Mouse (Mus musculus) hindbrain, embryonic 11.5 days (tissue): ENCODE measurements around the gene Kcnk6. TPM values are rescaled to one million over a fixed set of nuclear protein-coding genes. Genes with fewer than 3 reads are reported as not detected.

Source experiments
- ATAC-seq: fragments of 200-750 bp; cut with Nextera tagmentation; 2 replicates; pipeline ENCODE4 v1.8.0; 2017; ENCODE audit warnings: mild to moderate bottlenecking, moderate TSS enrichment, moderate library complexity; ENCODE audit not compliant: low FRiP score
- DNase-seq: peaks from one replicate; pipeline ENCODE4 v3.0.0-alpha.2; 2015; ENCODE audit warnings: low spot score
- H3K27ac ChIP-seq: fragments of 300-500 bp; sonication (generic); 2 replicates; pipeline ENCODE4 v1.5.1; 2014; ENCODE audit warnings: mild to moderate bottlenecking, low read depth, low read length
- H3K27me3 ChIP-seq: fragments of 300-500 bp; sonication (generic); 2 replicates; pipeline ENCODE4 v1.6.1; 2014; ENCODE audit warnings: mild to moderate bottlenecking, low read length, moderate library complexity, mixed read lengths; ENCODE audit not compliant: control insufficient read depth, insufficient read depth
- H3K36me3 ChIP-seq: fragments of 300-500 bp; sonication (generic); 2 replicates; pipeline ENCODE4 v1.6.1; 2014; ENCODE audit warnings: mild to moderate bottlenecking, low read length, moderate library complexity, mixed read lengths; ENCODE audit not compliant: control insufficient read depth, insufficient read depth
- H3K4me1 ChIP-seq: fragments of 300-500 bp; sonication (generic); replicated peaks from 2 replicates; pipeline ENCODE4 v1.6.1; 2014; ENCODE audit warnings: low read length, mixed read lengths; ENCODE audit not compliant: control insufficient read depth, insufficient read depth
- H3K4me2 ChIP-seq: fragments of 300-500 bp; sonication (generic); replicated peaks from 2 replicates; pipeline ENCODE4 v1.6.1; 2014; ENCODE audit warnings: mild to moderate bottlenecking, low read depth, low read length
- H3K4me3 ChIP-seq: fragments of 300-500 bp; sonication (generic); 2 replicates; pipeline ENCODE4 v1.5.1; 2014; ENCODE audit warnings: low read depth, low read length
- H3K9ac ChIP-seq: fragments of 300-500 bp; sonication (generic); 2 replicates; pipeline ENCODE4 v1.6.1; 2014; ENCODE audit warnings: low read depth, low read length
- H3K9me3 ChIP-seq: fragments of 300-500 bp; sonication (generic); 2 replicates; pipeline ENCODE4 v1.6.1; 2016; ENCODE audit warnings: low read length; ENCODE audit not compliant: control insufficient read depth
- WGBS: fragments of 180-500 bp; shearing (Covaris S2); extraction: QIAGEN DNeasy Blood & Tissue Kit; methylation state at CpG from one replicate; pipeline ENCODE4 v1.1.7; 2014; 5-methylcytosine and 5-hydroxymethylcytosine counted together
- polyA plus RNA-seq: library from polyadenylated mRNA; unstranded; fragments of >200 nt; fragmentation: Nextera tagmentation; extraction: Ambion mirVana; gene quantifications from 2 replicates; pipeline ENCODE4 v1.2.1, GENCODE M21; 2014

The Kcnk6 gene
- 0.32 TPM in 2 replicates for polyA plus RNA-seq

GRCm38 (mm10) chr7:29232247-29233013, at the start of gene Kcnk6:
Kcnk6 (minus strand) TSS chr7:29232515.
- no peaks in the 10 kb centered on the region for H3K36me3 ChIP-seq
- ATAC-seq (peak; percentile 45; the same call in 1 of the 2 replicates), DNase-seq (peak; percentile 43)
- peak within 1 kb of the TSS; percentile 45 for H3K9ac ChIP-seq
- H3K4me1 ChIP-seq, result no peaks in the 10 kb centered on the region; the same call in 1 of the 2 replicates
- peak within 1 kb of the TSS; percentile 82 for H3K4me2 ChIP-seq
- no peak within 1 kb of the TSS for H3K27ac ChIP-seq
- peak within 1 kb of the TSS; percentile 39 for H3K4me3 ChIP-seq
- WGBS, result 1% methylated on average over 62 of the region's 62 CpGs
- H3K9me3 ChIP-seq, result no peaks in the 10 kb centered on the region
- peaks cover 25% of the 10 kb centered on the region for H3K27me3 ChIP-seq

- Histone ChIP-seq H3K4me2 (peak within 1 kb of the TSS; percentile 93), H3K9ac (peak within 1 kb of the TSS; percentile 69), H3K9me3 (no peaks in the 10 kb centered on the region), H3K4me1 (no peaks in the 10 kb centered on the region), H3K4me3 (peak within 1 kb of the TSS; percentile 56), H3K27ac (no peak within 1 kb of the TSS), H3K36me3 (no peaks in the 10 kb centered on the region), H3K27me3 (peaks cover 29% of the 10 kb centered on the region)
- peak; percentile 64 for DNase-seq
- WGBS, result under 1% methylated on average over 76 of the region's 80 CpGs
- ATAC-seq, result peak; percentile 65; the same call in 1 of the 2 replicates
Observed at GRCm38 (mm10) chr7:29281201-29282073, 49.1 kb upstream of the Kcnk6 start, which contains the start of gene Spint2. Spint2 (minus strand) TSS chr7:29281912.

- Histone ChIP-seq H3K36me3 (no peaks in the 10 kb centered on the region), H3K9me3 (no peaks in the 10 kb centered on the region), H3K4me1 (no peaks in the 10 kb centered on the region), H3K4me3 (peak overlapping the region; percentile 56), H3K27ac (no peak overlapping the region), H3K9ac (no peak overlapping the region), H3K27me3 (peaks cover 29% of the 10 kb centered on the region), H3K4me2 (peak overlapping the region; percentile 93)
- DNase-seq (no peak), ATAC-seq (no peak)
- WGBS, result 14% methylated on average over 13 of the region's 13 CpGs
Observed at GRCm38 (mm10) chr7:29280801-29281200, 48.5 kb upstream of the Kcnk6 start.

- H3K4me3 ChIP-seq, result no peak overlapping the region
- WGBS, result 83% methylated on average over 8 of the region's 8 CpGs
- H3K9ac ChIP-seq, result no peak overlapping the region
- H3K27ac ChIP-seq, result no peak overlapping the region
- H3K36me3 ChIP-seq, result no peaks in the 10 kb centered on the region
- no peaks in the 10 kb centered on the region for H3K9me3 ChIP-seq
- DNase-seq (no peak), ATAC-seq (no peak)
- H3K27me3 ChIP-seq, result peaks cover 29% of the 10 kb centered on the region
- H3K4me2 ChIP-seq, result no peak overlapping the region
- no peaks in the 10 kb centered on the region for H3K4me1 ChIP-seq
Observed at GRCm38 (mm10) chr7:29279924-29280323, 47.6 kb upstream of the Kcnk6 start.

GRCm38 (mm10) chr7:29279261-29279660, 46.9 kb upstream of the Kcnk6 start:
- no peaks in the 10 kb centered on the region for H3K4me1 ChIP-seq
- H3K4me3 ChIP-seq, result no peak overlapping the region
- no peak for DNase-seq
- no peak overlapping the region for H3K9ac ChIP-seq
- ATAC-seq, result no peak
- no peaks in the 10 kb centered on the region for H3K9me3 ChIP-seq
- H3K27ac ChIP-seq, result no peak overlapping the region
- no peaks in the 10 kb centered on the region for H3K36me3 ChIP-seq
- H3K4me2 ChIP-seq, result no peak overlapping the region
- H3K27me3 ChIP-seq, result peaks cover 29% of the 10 kb centered on the region

DNA sequence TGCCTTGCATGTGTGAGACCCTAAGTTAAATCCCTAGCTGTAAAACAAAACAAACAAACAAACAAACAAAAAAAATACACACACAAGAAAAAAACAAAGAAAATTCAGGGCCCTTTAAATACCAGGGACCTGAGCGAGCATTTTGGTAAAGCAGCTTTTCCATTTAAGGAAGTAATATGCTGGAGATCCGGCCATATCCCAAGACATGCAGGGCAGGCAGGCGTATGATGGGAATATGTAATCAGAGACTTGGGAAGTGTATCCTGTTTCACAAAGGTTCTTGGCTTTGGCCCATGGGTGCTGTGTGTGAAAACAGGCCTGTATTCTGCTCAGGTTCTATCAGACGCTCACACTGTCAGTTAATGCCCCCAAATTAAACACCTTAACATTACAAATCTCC, 45.2 kb upstream of the Kcnk6 start:
- peaks cover 25% of the 10 kb centered on the region for H3K27me3 ChIP-seq
- H3K4me2 ChIP-seq, result no peak overlapping the region
- ATAC-seq (no peak), DNase-seq (no peak)
- no peak overlapping the region for H3K4me3 ChIP-seq
- 91% methylated on average over 4 of the region's 4 CpGs for WGBS
- H3K27ac ChIP-seq, result no peak overlapping the region
- H3K36me3 ChIP-seq, result no peaks in the 10 kb centered on the region
- H3K9ac ChIP-seq, result no peak overlapping the region
- H3K4me1 ChIP-seq, result no peaks in the 10 kb centered on the region
- no peaks in the 10 kb centered on the region for H3K9me3 ChIP-seq

DNA sequence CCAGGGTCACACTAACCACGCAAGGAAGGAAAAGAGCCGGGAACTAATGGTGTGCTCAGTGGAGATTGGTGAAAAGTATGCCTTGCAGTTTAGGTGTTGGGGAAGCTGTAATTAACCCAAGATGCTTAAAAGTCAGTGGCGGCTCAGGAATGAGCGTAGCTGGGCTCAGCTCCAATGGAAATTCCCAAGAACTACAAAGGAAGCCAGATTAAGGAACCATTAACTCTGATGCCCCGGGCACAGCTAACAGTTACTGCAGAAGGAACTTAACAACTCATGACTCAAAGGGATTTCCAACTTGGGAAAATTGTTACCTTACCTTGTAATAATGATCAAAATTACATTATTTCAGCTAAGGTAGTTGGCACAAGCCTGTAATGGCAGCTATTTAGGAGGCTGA, 44.4 kb upstream of the Kcnk6 start:
- ATAC-seq (no peak), DNase-seq (no peak)
- H3K4me3 ChIP-seq, result no peak overlapping the region
- no peak overlapping the region for H3K4me2 ChIP-seq
- 81% methylated on average over 5 of the region's 5 CpGs for WGBS
- no peaks in the 10 kb centered on the region for H3K36me3 ChIP-seq
- peaks cover 17% of the 10 kb centered on the region for H3K27me3 ChIP-seq
- H3K9me3 ChIP-seq, result no peaks in the 10 kb centered on the region
- no peak overlapping the region for H3K9ac ChIP-seq
- no peak overlapping the region for H3K27ac ChIP-seq
- H3K4me1 ChIP-seq, result no peaks in the 10 kb centered on the region

- Histone ChIP-seq H3K27ac (no peak overlapping the region), H3K4me1 (no peaks in the 10 kb centered on the region), H3K4me2 (no peak overlapping the region), H3K27me3 (no peaks in the 10 kb centered on the region), H3K36me3 (no peaks in the 10 kb centered on the region), H3K9ac (no peak overlapping the region), H3K9me3 (no peaks in the 10 kb centered on the region), H3K4me3 (no peak overlapping the region)
- WGBS, result 79% methylated on average over 8 of the region's 8 CpGs
- no peak for DNase-seq
- no peak for ATAC-seq
Observed at GRCm38 (mm10) chr7:29271687-29272465, 39.6 kb upstream of the Kcnk6 start.
